Mouse (Mus musculus) CD8-positive naive resting alpha-beta T cell, adult 2 months (primary cell): ENCODE data around the gene Tsacc.
"Not testable (repeated sequence)": the region's sequence is repeated elsewhere in the genome, so short reads cannot be mapped to it uniquely, and the experiment has no call there.

Experiments used
- DNase-seq, 2 experiments: peaks; one replicate each; pipeline ENCODE4 v3.0.0; 2022; ENCODE audit warnings: low read depth in 2 of 2, low spot score in 2 of 2

Tsacc gene

DNA sequence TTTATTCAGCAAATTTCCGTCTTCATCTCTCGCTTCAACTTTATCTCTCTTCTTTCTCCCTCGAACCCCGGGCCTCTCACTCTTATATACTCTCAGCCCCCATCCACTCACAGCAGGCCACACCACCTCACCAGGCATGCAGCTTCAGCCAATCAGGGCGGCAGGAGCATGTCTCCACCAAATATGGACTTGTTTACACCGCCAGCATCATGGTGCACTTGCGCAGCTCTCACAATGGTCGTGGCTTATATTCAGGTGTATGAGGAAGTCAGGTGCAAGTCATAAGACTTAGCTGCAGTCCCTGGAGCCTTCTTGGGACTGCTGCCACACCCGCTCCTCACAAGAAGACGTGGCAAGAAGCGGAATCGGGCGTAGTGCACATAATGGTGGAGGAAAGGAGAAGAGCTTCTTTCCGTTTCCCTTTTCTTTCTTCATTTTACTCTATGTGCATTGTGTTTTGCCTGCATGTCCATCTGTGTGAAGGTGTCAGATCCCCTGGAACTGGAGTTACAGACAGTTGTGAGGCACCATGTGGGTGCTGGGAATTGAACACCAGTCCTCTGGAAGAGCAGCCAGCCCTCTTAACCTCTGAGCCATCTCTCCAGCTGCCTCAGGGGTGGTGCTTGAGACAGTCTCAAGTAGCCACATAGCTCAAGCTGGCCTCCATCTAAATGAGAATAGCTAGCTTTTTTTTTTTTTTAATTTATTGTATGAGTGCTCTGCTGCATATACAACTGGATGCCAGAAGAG, 11.8 kb downstream of the Tsacc start:
- not testable (repeated sequence) for DNase-seq

GRCm38 (mm10) chr3:88281141-88281916, 15.5 kb downstream of the Tsacc start:
- DNase-seq: not testable (repeated sequence)

GRCm38 (mm10) chr3:88280035-88280434, 16.8 kb downstream of the Tsacc start:
- no peak for DNase-seq

- no peak for DNase-seq
Measured at GRCm38 (mm10) chr3:88276529-88277143, 20.2 kb downstream of the Tsacc start.

GRCm38 (mm10) chr3:88276121-88276520, 20.7 kb downstream of the Tsacc start:
- DNase-seq: no peak

DNA sequence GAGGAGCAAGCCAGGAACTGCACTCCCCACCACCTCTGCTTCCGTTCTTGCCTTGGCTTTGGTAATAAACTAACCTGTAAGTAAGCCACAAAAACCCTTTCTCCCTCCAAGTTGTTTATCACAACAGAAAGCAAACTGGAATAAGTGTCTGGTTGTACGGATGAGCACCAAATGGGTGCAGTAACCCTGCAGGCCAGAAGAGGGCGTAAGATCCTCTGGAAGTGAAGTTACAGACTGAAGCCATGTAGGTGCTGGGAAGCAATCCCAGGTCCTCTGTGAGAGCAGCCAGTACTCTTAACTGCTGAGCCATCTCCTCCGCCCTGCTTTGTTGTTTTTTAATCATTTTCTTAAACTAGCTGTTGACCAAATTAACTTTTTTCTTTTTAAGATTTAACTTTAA, 22.8 kb downstream of the Tsacc start:
- no peak for DNase-seq

DNA sequence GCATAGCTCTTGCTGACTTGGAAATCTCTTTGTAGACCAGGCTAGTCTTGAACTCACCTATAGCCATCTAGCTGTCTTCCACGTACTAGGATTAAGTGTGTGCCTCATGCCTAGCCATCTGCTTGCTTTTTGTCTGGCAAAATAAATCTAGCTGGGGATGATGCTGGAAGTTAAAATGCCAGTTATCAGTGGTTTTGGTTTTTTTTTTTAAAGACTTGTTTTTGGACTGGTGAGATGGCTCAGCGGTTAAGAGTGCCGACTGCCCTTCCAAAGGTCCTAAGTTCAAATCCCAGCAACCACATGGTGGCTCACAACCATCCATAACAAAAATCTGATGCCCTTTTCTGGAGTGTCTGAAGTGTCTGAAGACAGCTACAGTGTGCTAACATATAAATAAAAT, 24.9 kb downstream of the Tsacc start:
- no peak for DNase-seq

GRCm38 (mm10) chr3:88271298-88271697, 25.5 kb downstream of the Tsacc start:
- DNase-seq: not testable (repeated sequence)

DNA sequence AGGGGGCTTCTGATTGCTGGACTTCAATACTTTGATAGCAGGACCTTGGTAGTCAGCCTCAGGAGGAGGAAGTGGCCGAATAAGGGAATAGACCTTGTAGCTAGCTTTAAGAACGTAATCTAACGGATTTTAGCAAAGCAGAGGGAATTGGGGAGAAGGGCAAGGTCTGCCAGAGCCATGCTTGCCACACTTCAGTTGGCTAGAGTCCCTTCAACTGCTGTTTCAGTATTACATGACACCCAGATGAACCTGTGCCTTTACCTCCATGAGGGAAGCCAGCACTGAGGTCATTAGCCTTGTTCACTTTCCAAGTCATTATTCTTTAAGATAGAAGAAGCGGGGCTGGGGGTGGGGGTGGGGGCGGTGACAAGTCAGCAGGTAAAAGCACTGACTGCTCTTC, 27.8 kb downstream of the Tsacc start:
- no peak for DNase-seq

DNA sequence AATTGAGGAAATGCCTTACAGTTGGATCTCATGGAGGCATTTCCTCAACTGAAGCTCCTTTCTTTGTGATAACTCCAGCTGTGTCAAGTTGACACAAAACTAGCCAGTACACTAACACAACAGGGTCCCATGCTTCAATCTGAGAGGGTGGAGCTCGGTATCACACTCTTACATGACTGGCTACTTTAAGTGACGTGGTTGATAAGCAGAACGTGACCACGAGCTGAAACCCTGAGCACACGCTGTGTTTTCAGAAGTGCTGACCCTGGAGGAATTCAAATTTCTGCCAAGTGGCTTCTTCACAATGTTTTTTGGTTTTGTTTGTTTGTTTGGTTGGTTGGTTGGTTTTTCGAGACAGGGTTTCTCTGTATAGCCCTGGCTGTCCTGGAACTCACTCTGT, 28.8 kb downstream of the Tsacc start:
- not testable (repeated sequence) for DNase-seq

GRCm38 (mm10) chr3:88262346-88262745, 34.5 kb downstream of the Tsacc start:
- DNase-seq: no peak

- DNase-seq: no peak
Measured at GRCm38 (mm10) chr3:88256382-88256781, 40.4 kb downstream of the Tsacc start.

- DNase-seq: no peak
Measured at GRCm38 (mm10) chr3:88255950-88256349, 40.8 kb downstream of the Tsacc start.

- DNase-seq: no peak
Measured at GRCm38 (mm10) chr3:88254268-88254926, 42.4 kb downstream of the Tsacc start, which contains the start of gene Rhbg. Rhbg (minus strand) TSS chr3:88254709.

- DNase-seq: no peak
Measured at GRCm38 (mm10) chr3:88252739-88253138, 44.1 kb downstream of the Tsacc start.

DNA sequence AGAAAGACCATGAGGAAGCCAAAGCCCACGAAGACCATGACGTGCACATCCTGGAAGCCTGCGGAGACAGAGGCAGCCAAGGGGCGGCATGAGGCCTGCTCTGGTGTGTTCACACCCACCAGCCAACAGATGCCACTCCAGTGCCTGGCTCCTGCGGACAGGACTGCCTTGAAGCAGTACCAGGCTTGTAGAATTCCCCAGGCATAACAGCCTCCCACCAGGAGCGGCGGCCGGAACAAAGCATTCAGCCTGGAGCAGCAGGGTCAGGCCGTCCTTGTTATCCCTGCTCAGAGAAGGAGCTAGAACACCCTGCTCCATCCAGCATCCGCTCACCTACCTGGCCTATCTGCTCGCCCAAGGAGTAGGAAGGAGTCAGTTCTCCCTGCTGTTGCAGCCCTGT, 48.4 kb downstream of the Tsacc start:
- DNase-seq: no peak

- DNase-seq: no peak
Measured at GRCm38 (mm10) chr3:88247666-88248065, 49.1 kb downstream of the Tsacc start.

- DNase-seq: peak; percentile 71 to 79
Measured at GRCm38 (mm10) chr3:88245811-88246210, 51.0 kb downstream of the Tsacc start.

GRCm38 (mm10) chr3:88244071-88244470, 52.7 kb downstream of the Tsacc start:
- DNase-seq: peak; percentile 46 to 60

GRCm38 (mm10) chr3:88242531-88242930, 54.3 kb downstream of the Tsacc start:
- DNase-seq: peak; percentile 66 to 70

DNA sequence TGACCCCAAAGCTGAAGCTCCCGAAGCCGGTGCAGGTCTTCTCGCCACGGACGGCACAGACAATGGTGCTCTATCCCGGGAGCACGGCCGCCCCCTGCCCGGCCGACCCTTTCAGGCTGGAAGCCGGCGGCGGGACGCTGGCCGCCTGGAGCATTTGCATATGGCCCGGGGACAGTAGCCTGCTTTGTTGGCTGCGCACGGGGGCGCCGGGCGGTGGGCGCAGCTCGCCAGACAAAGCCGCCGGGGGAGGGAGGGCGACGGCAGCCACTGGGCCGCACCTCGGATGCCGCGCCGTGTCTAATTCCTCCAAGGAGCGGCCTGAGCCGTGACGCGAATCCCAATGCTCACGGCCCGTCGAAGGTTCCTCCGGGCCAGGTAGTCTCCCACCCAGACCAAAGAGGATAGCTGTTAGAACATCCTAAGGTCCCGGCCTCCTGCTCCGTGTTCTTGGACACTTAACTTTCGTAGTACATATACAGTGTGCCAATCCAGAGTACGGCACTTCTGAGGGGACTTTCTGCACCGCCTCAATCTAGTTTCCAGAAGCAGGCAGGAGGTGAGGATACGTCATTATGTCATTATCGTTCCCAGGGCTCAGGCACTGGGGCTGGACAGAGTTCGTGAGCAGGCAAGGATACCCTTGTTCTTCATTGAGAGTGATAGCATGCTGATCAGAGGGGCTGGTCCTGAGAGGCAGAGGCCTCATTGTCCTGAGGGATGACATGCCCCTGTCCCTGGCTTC, 55.6 kb downstream of the Tsacc start:
- no peak for DNase-seq
